15 mouse cellular contexts compared by ENCODE assay signal in genomic region chr2:150999021-150999420, GRCm38 (mm10). TPM values are rescaled to one million over a fixed set of nuclear protein-coding genes. Genes with fewer than 3 reads are reported as not detected.
DNase-seq lines count a peak whose midpoint lies in the region; ATAC-seq lines count a peak whose summit lies in the region.
"Had no signal": no experiment of that assay in that cellular context is flagged by ENCODE, and none has a peak within 500 bp of the region (broad histone marks: within the 10 kb centered on the region; RNA-seq: fewer than 3 reads in every experiment).

No protein-coding gene starts in this region.

- ATAC-seq in forebrain, embryonic 12.5 days (ENCODE audit: low FRiP score) = no peak
- peak; percentile 52; the same call in 1 of the 2 replicates for ATAC-seq in intestine, embryonic 16.5 days
- ATAC-seq: hindbrain, embryonic 16.5 days had no signal

- H3K4me3 ChIP-seq in forebrain, embryonic 10.5 days = no peak overlapping the region
- no peak overlapping the region for H3K4me3 ChIP-seq in forebrain, embryonic 12.5 days (replicated peaks)
- H3K4me3 ChIP-seq in intestine, embryonic 16.5 days (ENCODE audit: low read length) = no peak overlapping the region
- H3K4me3 ChIP-seq: heart, embryonic 15.5 days; layer of hippocampus, adult 2 months had no signal

- H3K4me1 ChIP-seq in forebrain, embryonic 10.5 days = peaks cover 31% of the 10 kb centered on the region
- H3K4me1 ChIP-seq in forebrain, embryonic 12.5 days = peaks cover 18% of the 10 kb centered on the region
- peaks cover 5% of the 10 kb centered on the region for H3K4me1 ChIP-seq in intestine, embryonic 16.5 days (ENCODE audit: control insufficient read depth, insufficient read depth, low read length)

- H3K27me3 ChIP-seq in forebrain, embryonic 10.5 days (ENCODE audit: poor library complexity, severe bottlenecking) = no peaks in the 10 kb centered on the region
- H3K27me3 ChIP-seq in forebrain, embryonic 12.5 days = no peaks in the 10 kb centered on the region
- no peaks in the 10 kb centered on the region for H3K27me3 ChIP-seq in intestine, embryonic 16.5 days (replicated peaks; ENCODE audit: control insufficient read depth, insufficient read depth, low read length)
- H3K27me3 ChIP-seq: heart, embryonic 15.5 days had no signal

- H3K36me3 ChIP-seq in forebrain, embryonic 10.5 days (replicated peaks) = peaks cover 10% of the 10 kb centered on the region
- no peaks in the 10 kb centered on the region for H3K36me3 ChIP-seq in forebrain, embryonic 12.5 days (replicated peaks)
- H3K36me3 ChIP-seq in intestine, embryonic 16.5 days (ENCODE audit: control insufficient read depth, insufficient read depth, low read length) = no peaks in the 10 kb centered on the region
- H3K36me3 ChIP-seq: heart, embryonic 15.5 days had no signal

- H3K4me2 ChIP-seq in forebrain, embryonic 12.5 days = no peak overlapping the region
- H3K4me2 ChIP-seq in intestine, embryonic 16.5 days (ENCODE audit: low read depth, low read length) = no peak overlapping the region
- H3K4me2 ChIP-seq: heart, embryonic 15.5 days; midbrain, embryonic 11.5 days had no signal

- H3K9me3 ChIP-seq in forebrain, embryonic 10.5 days = no peaks in the 10 kb centered on the region
- no peaks in the 10 kb centered on the region for H3K9me3 ChIP-seq in forebrain, embryonic 12.5 days
- no peaks in the 10 kb centered on the region for H3K9me3 ChIP-seq in intestine, embryonic 16.5 days (ENCODE audit: control insufficient read depth, low read length)
- H3K9me3 ChIP-seq: heart, embryonic 15.5 days had no signal

- no peak overlapping the region for H3K9ac ChIP-seq in forebrain, embryonic 12.5 days
- no peak overlapping the region for H3K9ac ChIP-seq in intestine, embryonic 16.5 days (ENCODE audit: low read depth, low read length)
- H3K9ac ChIP-seq: heart, embryonic 15.5 days had no signal

- DNase-seq in forebrain, embryonic 10.5 days (ENCODE audit: extremely low spot score, low spot score) = no peak
- peak; percentile 32 to 33 for DNase-seq in kidney, postnatal 4 days
- DNase-seq in kidney, adult 9 months = no peak
- DNase-seq in retina, postnatal 1 day = peak; percentile 34
- no peak for DNase-seq in urinary bladder, postnatal 36 days (ENCODE audit: low spot score in 2 of 2)
- DNase-seq in B cell, adult 2 months = no peak
- DNase-seq: cerebellum, postnatal 25 days; left cerebral cortex, postnatal 4 days; right cerebral cortex, postnatal 4 days had no signal

- 66% methylated on average over 3 of the region's 3 CpGs for WGBS in forebrain, embryonic 10.5 days
- WGBS in forebrain, embryonic 12.5 days = 83% methylated on average over 3 of the region's 3 CpGs
- 51% methylated on average over 3 of the region's 3 CpGs for WGBS in intestine, embryonic 16.5 days

- 0 out of 2 replicates have a peak overlapping the region, but pooled peaks have one; percentile 48 for H3K27ac ChIP-seq in forebrain, embryonic 10.5 days
- H3K27ac ChIP-seq in forebrain, embryonic 12.5 days = no peak overlapping the region
- H3K27ac ChIP-seq in intestine, embryonic 16.5 days (ENCODE audit: low read length) = no peak overlapping the region
- H3K27ac ChIP-seq: heart, embryonic 15.5 days; layer of hippocampus, adult 2 months had no signal

RNA-seq across cellular contexts. Expression of gene Ninl, which starts 40.2 kb away (rescaled TPM):
- polyA plus RNA-seq in forebrain, embryonic 10.5 days (2016; fragmentation: Nextera tagmentation; extraction: Ambion mirVana) = 25.7 and 28.5 TPM in 2 replicates
- 24.3 and 24.4 TPM in 2 replicates for polyA plus RNA-seq in forebrain, embryonic 12.5 days (2016; fragmentation: Nextera tagmentation; extraction: Ambion mirVana)
- polyA plus RNA-seq in intestine, embryonic 16.5 days (2015; fragmentation: Nextera tagmentation; extraction: Ambion mirVana) = 4.9 and 5.3 TPM in 2 replicates

RNA-seq across cellular contexts. Expression of gene Nanp, which starts 40.2 kb away (rescaled TPM):
- polyA plus RNA-seq in forebrain, embryonic 10.5 days (2016; fragmentation: Nextera tagmentation; extraction: Ambion mirVana) = 55.2 and 63.9 TPM in 2 replicates
- 44.1 and 47.8 TPM in 2 replicates for polyA plus RNA-seq in forebrain, embryonic 12.5 days (2016; fragmentation: Nextera tagmentation; extraction: Ambion mirVana)
- polyA plus RNA-seq in intestine, embryonic 16.5 days (2015; fragmentation: Nextera tagmentation; extraction: Ambion mirVana) = 50.9 and 53.9 TPM in 2 replicates

Comparison
In these comparisons a context has a peak if more than half of its experiments do, and no peak if none do; other contexts are left out.
1. DNase-seq: peak in kidney, postnatal 4 days (2 of 2) and retina, postnatal 1 day (single experiment); none in forebrain, embryonic 10.5 days (single experiment), kidney, adult 9 months (single experiment), urinary bladder, postnatal 36 days (0 of 2) and B cell, adult 2 months (0 of 2).